Mouse (Mus musculus): ENCODE results near the gene Gm21860. TPM values are rescaled to one million over a fixed set of nuclear protein-coding genes. Genes with fewer than 3 reads are reported as not detected.

Gene Gm21860
- polyA plus RNA-seq (2012; rRNA removed) = not detected in 2 replicates

DNA sequence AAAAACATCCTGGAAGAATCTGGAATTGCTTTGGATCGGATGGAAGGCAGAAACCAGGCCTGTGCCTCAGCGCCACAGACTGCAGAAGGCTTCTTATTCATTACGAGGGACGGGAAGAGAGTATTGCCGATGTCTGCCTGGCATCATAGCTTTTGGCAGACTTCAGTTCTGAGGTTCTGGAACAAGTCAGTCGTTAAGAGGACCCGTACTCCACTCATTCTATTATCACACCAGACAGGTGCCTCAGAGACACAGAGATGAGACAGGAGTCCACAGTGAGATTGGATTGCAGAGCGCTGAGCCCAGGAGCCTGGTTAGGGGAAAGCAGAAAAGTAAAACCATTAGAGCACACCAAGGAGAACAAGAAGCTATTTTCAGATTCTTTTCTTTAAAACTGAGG is at the start of gene Gm21860:
Gene Gm21860 (minus strand): TSS at position 101 of the 400 bp plus-strand sequence.

DNA sequence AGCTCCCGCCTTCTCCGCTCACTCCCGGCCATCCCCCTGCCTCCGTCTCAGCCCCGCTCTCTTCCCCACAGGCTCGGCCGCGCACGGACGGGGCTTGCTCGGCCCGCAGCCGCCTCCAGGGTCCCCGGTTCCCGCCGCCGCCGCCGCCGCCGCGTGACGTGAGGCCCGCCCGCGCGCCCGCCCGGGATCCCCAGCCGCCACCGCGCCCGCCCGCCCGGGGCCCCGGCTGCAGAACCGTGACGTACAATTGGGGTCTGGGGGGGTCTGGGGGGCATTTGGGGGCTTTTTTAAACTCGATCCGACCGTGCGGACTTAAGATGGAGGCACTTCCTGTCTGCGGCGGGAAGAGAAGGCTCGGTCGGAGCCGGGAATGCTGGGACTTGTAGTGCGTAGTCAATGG is 29.8 kb upstream of the Gm21860 start, which contains the start of gene Gm47283:
Gene Gm47283 (plus strand): TSS at position 301 of the 400 bp plus-strand sequence.

Other genes with a start within 250 kb of the Gm21860 start
- gene Gm47283, start 29.9 kb upstream of the Gm21860 start, polyA plus RNA-seq (2012; rRNA removed) = not detected in 2 replicates
- not detected in 2 replicates for gene Gm21748, start 84.4 kb upstream of the Gm21860 start, polyA plus RNA-seq (2012; rRNA removed)